Mouse (Mus musculus): ENCODE data around the gene Sfxn4. TPM values are rescaled to one million over a fixed set of nuclear protein-coding genes. Genes with fewer than 3 reads are reported as not detected.
A peak's percentile ranks its signal among the peaks of the same experiment; 100 is the strongest.

The Sfxn4 gene
- total RNA-seq (2014; rRNA removed) (0.47 and 0.55 TPM in 2 replicates), polyA plus RNA-seq (2012; rRNA removed) (0.11 TPM in 1 of 2 replicates, not detected in the other)

DNA sequence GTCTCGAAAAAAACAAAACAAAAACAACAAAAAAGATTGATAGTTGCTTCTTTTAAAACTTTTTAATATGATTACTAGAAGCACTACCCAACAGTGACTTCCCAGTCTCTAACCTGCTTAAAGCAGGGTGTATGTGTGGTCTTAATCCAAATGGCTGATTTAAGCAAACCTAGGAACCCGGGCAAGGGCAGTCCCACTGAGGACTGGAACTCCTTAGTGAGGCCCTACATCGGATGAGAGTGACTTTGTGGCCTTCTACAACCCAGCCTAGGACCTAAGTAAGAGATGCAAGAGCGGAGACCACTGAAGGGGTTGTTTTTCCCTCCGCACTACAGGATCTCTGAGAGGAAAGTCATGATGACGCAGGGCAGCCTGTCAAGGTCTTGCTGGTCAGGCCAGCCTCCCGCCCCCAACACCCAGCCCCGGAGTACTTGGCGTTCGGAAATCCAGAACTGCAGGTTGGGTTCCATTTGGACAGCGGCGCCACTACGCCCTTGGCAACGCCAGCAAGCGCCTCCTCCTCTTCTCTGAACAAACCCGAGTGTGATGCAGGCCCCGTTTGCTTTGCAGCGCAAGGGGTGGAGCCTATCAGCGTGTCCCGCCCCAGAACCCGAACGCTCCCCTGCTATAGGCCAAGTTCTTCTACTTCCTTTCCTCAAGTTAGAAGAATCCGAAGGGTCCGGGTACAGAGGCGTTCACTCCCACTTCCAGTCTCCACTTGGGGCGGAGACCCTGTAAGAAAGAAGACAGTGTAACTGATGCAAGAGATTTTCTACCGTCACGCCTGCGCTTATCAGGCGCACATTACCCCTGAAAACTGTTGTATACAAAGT lies at the start of gene Sfxn4:
Gene Sfxn4, minus strand, starts transcription at position 612 of the 833 bp plus-strand sequence.
- 6% methylated on average over 30 of the region's 30 CpGs for WGBS
- Histone ChIP-seq H3K4me3 (ENCODE audit: insufficient read depth, low read depth, low read length) (peak within 1 kb of the TSS; percentile 53), H3K9ac (ENCODE audit: low read depth, low read length) (peak within 1 kb of the TSS; percentile 72), H3K36me3 (ENCODE audit: control insufficient read depth, insufficient read depth, low read length) (peaks cover 18% of the 10 kb centered on the region), H3K27ac (replicated peaks; ENCODE audit: insufficient read depth, low read depth, low read length) (peak within 1 kb of the TSS; percentile 55; the same call in 1 of the 2 replicates), H3K79me2 (ENCODE audit: control insufficient read depth, insufficient read depth, low read length) (no peaks in the 10 kb centered on the region), H3K27me3 (ENCODE audit: control insufficient read depth, insufficient read depth, low read length) (no peaks in the 10 kb centered on the region), H3K4me1 (ENCODE audit: control insufficient read depth, insufficient read depth, low read length) (no peaks in the 10 kb centered on the region; the same call in 1 of the 2 replicates)
- peak; percentile 83 for DNase-seq (ENCODE audit: extremely low read depth, low read depth, low spot score)
- no peak for TF ChIP-seq POLR2A (IDR thresholded peaks at IDR 0.05; ENCODE audit: extremely low read depth, insufficient read depth, low read length)
- TF ChIP-seq CTCF (IDR thresholded peaks at IDR 0.05; ENCODE audit: low read depth, low read length): 0 out of 2 replicates have a peak, but pooled peaks have one; percentile 8

DNA sequence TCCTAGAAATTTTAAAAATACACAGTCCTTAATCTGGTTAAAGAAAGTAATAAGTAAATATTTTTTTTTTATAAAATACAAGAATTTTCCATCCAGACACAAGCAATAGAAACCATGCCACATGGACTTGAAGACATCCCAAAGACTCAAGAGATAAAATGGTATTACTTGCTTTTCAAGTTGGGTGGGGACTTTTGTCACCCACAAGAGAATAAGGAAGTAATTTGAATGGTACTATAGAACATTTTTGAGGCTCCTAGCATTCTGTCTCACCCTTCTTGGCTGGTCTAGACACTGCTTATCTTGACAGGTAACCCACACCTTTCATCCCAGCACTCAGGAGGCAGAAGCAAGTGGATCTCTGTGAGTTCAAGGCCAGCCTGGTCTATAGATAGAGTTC lies 49.0 kb upstream of the Sfxn4 start:
- Histone ChIP-seq H3K4me1 (ENCODE audit: control insufficient read depth, insufficient read depth, low read length) (peaks cover 3% of the 10 kb centered on the region), H3K9ac (ENCODE audit: low read depth, low read length) (no peak overlapping the region), H3K4me3 (ENCODE audit: insufficient read depth, low read depth, low read length) (no peak overlapping the region), H3K27ac (replicated peaks; ENCODE audit: insufficient read depth, low read depth, low read length) (no peak overlapping the region), H3K27me3 (ENCODE audit: control insufficient read depth, insufficient read depth, low read length) (no peaks in the 10 kb centered on the region), H3K36me3 (ENCODE audit: control insufficient read depth, insufficient read depth, low read length) (no peaks in the 10 kb centered on the region), H3K79me2 (ENCODE audit: control insufficient read depth, insufficient read depth, low read length) (no peaks in the 10 kb centered on the region)
- no peak for DNase-seq (ENCODE audit: extremely low read depth, low read depth, low spot score)
- no peak for TF ChIP-seq POLR2A (IDR thresholded peaks at IDR 0.05; ENCODE audit: extremely low read depth, insufficient read depth, low read length)
- no peak for TF ChIP-seq CTCF (IDR thresholded peaks at IDR 0.05; ENCODE audit: low read depth, low read length)

DNA sequence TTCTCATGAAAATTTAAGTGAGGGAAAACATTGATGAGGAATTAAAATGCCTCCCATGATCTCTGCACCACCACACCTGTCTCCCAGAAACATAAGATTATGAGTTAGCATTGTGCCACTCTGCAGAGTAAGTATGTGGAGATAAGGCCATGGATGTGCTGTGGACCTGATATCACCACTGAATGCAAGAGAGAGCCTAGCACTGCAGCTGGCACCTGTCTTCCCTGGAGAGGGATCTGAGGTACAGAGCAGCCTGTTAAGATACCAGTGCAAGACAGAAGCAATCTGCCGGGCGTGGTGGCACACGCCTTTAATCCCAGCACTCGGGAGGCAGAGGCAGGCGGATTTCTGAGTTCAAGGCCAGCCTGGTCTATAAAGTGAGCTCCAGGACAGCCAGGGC lies 44.2 kb upstream of the Sfxn4 start:
- H3K36me3 ChIP-seq (ENCODE audit: control insufficient read depth, insufficient read depth, low read length): no peaks in the 10 kb centered on the region
- no peak overlapping the region for H3K9ac ChIP-seq (ENCODE audit: low read depth, low read length)
- DNase-seq (ENCODE audit: extremely low read depth, low read depth, low spot score): no peak
- no peaks in the 10 kb centered on the region for H3K27me3 ChIP-seq (ENCODE audit: control insufficient read depth, insufficient read depth, low read length)
- TF ChIP-seq POLR2A (IDR thresholded peaks at IDR 0.05; ENCODE audit: extremely low read depth, insufficient read depth, low read length): no peak
- no peak for TF ChIP-seq CTCF (IDR thresholded peaks at IDR 0.05; ENCODE audit: low read depth, low read length)
- no peaks in the 10 kb centered on the region for H3K79me2 ChIP-seq (ENCODE audit: control insufficient read depth, insufficient read depth, low read length)
- no peak overlapping the region for H3K4me3 ChIP-seq (ENCODE audit: insufficient read depth, low read depth, low read length)
- whole genome bisulfite sequencing: 92% methylated on average over 5 of the region's 5 CpGs
- no peak overlapping the region for H3K27ac ChIP-seq (replicated peaks; ENCODE audit: insufficient read depth, low read depth, low read length)
- H3K4me1 ChIP-seq (ENCODE audit: control insufficient read depth, insufficient read depth, low read length): no peaks in the 10 kb centered on the region; the same call in 1 of the 2 replicates

DNA sequence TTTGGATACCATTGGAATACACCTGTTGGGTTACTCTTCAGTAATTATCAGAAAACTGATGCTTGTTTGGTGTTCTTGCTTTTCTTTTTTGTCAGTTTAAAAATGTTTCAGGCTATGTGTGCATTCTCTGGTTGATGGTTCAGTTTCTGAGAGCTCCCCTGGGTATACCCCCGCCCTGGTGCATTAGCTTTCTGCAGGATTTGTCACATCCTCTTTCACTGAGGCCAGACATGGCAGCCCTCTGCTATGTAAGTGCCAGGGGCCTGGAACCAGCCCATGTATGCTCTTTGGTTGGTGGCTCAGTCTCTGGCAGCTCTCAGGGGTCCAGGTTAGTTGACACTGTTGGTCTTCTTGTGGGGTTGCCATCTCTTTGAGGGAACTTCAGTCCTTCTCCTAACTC lies 42.7 kb upstream of the Sfxn4 start:
- H3K4me1 ChIP-seq (ENCODE audit: control insufficient read depth, insufficient read depth, low read length): no peaks in the 10 kb centered on the region; the same call in 1 of the 2 replicates
- WGBS: 100% methylated on average over 1 of the region's 1 CpGs
- H3K79me2 ChIP-seq (ENCODE audit: control insufficient read depth, insufficient read depth, low read length): no peaks in the 10 kb centered on the region
- no peak for DNase-seq (ENCODE audit: extremely low read depth, low read depth, low spot score)
- no peak for TF ChIP-seq CTCF (IDR thresholded peaks at IDR 0.05; ENCODE audit: low read depth, low read length)
- no peak for TF ChIP-seq POLR2A (IDR thresholded peaks at IDR 0.05; ENCODE audit: extremely low read depth, insufficient read depth, low read length)
- no peak overlapping the region for H3K4me3 ChIP-seq (ENCODE audit: insufficient read depth, low read depth, low read length)
- no peak overlapping the region for H3K9ac ChIP-seq (ENCODE audit: low read depth, low read length)
- no peaks in the 10 kb centered on the region for H3K27me3 ChIP-seq (ENCODE audit: control insufficient read depth, insufficient read depth, low read length)
- no peak overlapping the region for H3K27ac ChIP-seq (replicated peaks; ENCODE audit: insufficient read depth, low read depth, low read length)
- no peaks in the 10 kb centered on the region for H3K36me3 ChIP-seq (ENCODE audit: control insufficient read depth, insufficient read depth, low read length)

DNA sequence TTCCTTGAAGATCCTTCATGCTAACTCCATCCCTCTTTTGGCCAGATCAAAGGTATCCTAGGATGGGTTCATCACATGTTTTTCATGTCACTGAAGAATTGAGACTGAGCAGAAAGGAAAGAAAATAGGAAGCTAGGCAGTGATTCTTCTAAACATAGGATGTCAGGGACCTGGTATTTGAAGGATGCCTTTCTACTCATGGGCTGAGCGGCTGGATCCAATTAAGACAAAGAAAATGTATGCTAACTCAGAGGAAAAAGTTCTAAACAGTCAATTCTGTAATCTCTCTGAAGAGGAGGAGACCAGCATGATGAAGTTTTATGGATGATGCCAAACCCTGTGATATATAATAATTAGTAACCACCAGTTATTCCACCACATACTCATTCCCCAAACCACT lies 41.9 kb upstream of the Sfxn4 start:
- no peaks in the 10 kb centered on the region for H3K36me3 ChIP-seq (ENCODE audit: control insufficient read depth, insufficient read depth, low read length)
- no peak for DNase-seq (ENCODE audit: extremely low read depth, low read depth, low spot score)
- no peaks in the 10 kb centered on the region for H3K27me3 ChIP-seq (ENCODE audit: control insufficient read depth, insufficient read depth, low read length)
- H3K4me3 ChIP-seq (ENCODE audit: insufficient read depth, low read depth, low read length): no peak overlapping the region
- WGBS: 91% methylated on average over 1 of the region's 1 CpGs
- TF ChIP-seq CTCF (IDR thresholded peaks at IDR 0.05; ENCODE audit: low read depth, low read length): no peak
- H3K9ac ChIP-seq (ENCODE audit: low read depth, low read length): no peak overlapping the region
- no peaks in the 10 kb centered on the region for H3K79me2 ChIP-seq (ENCODE audit: control insufficient read depth, insufficient read depth, low read length)
- no peak overlapping the region for H3K27ac ChIP-seq (replicated peaks; ENCODE audit: insufficient read depth, low read depth, low read length)
- H3K4me1 ChIP-seq (ENCODE audit: control insufficient read depth, insufficient read depth, low read length): no peaks in the 10 kb centered on the region; the same call in 1 of the 2 replicates

Measured in liver, adult 2 months (tissue).